Mouse (Mus musculus) liver, embryonic 15.5 days (tissue): ENCODE results near the gene Epha4. TPM values are rescaled to one million over a fixed set of nuclear protein-coding genes. Genes with fewer than 3 reads are reported as not detected.

Source experiments
- ATAC-seq: fragments of 200-750 bp; cut with Nextera tagmentation; 2 replicates; pipeline ENCODE4 v1.8.0; 2017; ENCODE audit warnings: moderate number of reproducible peaks, mild to moderate bottlenecking, moderate library complexity; ENCODE audit not compliant: insufficient read depth
- H3K27ac ChIP-seq: fragments of 300-500 bp; sonication (generic); replicated peaks from 2 replicates; pipeline ENCODE4 v1.5.1; 2015; ENCODE audit warnings: mild to moderate bottlenecking, inconsistent platforms
- H3K27me3 ChIP-seq: fragments of 300-500 bp; sonication (generic); 2 replicates; pipeline ENCODE4 v1.6.1; 2015; ENCODE audit warnings: mild to moderate bottlenecking, inconsistent platforms
- H3K36me3 ChIP-seq: fragments of 300-500 bp; sonication (generic); replicated peaks from 2 replicates; pipeline ENCODE4 v1.6.1; 2015; ENCODE audit warnings: moderate library complexity, mild to moderate bottlenecking, inconsistent platforms
- H3K4me1 ChIP-seq: fragments of 300-500 bp; sonication (generic); replicated peaks from 2 replicates; pipeline ENCODE4 v1.6.1; 2015; ENCODE audit warnings: inconsistent platforms
- H3K4me2 ChIP-seq: fragments of 300-500 bp; sonication (generic); 2 replicates; pipeline ENCODE4 v1.6.1; 2015; ENCODE audit warnings: moderate library complexity, mild to moderate bottlenecking, inconsistent platforms
- H3K4me3 ChIP-seq: fragments of 300-500 bp; sonication (generic); replicated peaks from 2 replicates; pipeline ENCODE4 v1.5.1; 2015; ENCODE audit warnings: mild to moderate bottlenecking, inconsistent platforms
- H3K9ac ChIP-seq: fragments of 300-500 bp; sonication (generic); 2 replicates; pipeline ENCODE4 v1.6.1; 2015; ENCODE audit warnings: moderate library complexity, mild to moderate bottlenecking, inconsistent platforms
- H3K9me3 ChIP-seq: fragments of 300-500 bp; sonication (generic); replicated peaks from 2 replicates; pipeline ENCODE4 v1.6.1; 2016; ENCODE audit warnings: inconsistent platforms
- WGBS: fragments of 180-500 bp; shearing (Covaris S2); methylation state at CpG from one replicate; pipeline ENCODE4 v1.1.7; 2015; ENCODE audit warnings: mixed read lengths; ENCODE audit not compliant: insufficient replicate concordance; 5-methylcytosine and 5-hydroxymethylcytosine counted together
- polyA plus RNA-seq: library from polyadenylated mRNA; unstranded; fragments of >200 nt; fragmentation: Nextera tagmentation; extraction: Ambion mirVana; gene quantifications from 2 replicates; pipeline ENCODE4 v1.2.1, GENCODE M21; 2015

Epha4 gene
- polyA plus RNA-seq, 1 experiment from 2014 or later = 0.31 TPM

- no peak overlapping the region for H3K9ac ChIP-seq
- H3K4me1 ChIP-seq = no peaks in the 10 kb centered on the region
- 59% methylated on average over 8 of the region's 8 CpGs for WGBS
- no peaks in the 10 kb centered on the region for H3K27me3 ChIP-seq
- no peak for ATAC-seq
- no peak overlapping the region for H3K27ac ChIP-seq
- no peak overlapping the region for H3K4me2 ChIP-seq
- H3K36me3 ChIP-seq = no peaks in the 10 kb centered on the region
- no peak overlapping the region for H3K4me3 ChIP-seq
- no peaks in the 10 kb centered on the region for H3K9me3 ChIP-seq
These were observed 10.2 kb upstream of the Epha4 start for GRCm38 (mm10) chr1:77525082-77525481.

GRCm38 (mm10) chr1:77523354-77523753, 8.5 kb upstream of the Epha4 start:
- no peaks in the 10 kb centered on the region for H3K36me3 ChIP-seq
- no peak overlapping the region for H3K9ac ChIP-seq
- H3K4me3 ChIP-seq = no peak overlapping the region
- no peak for ATAC-seq
- H3K4me1 ChIP-seq = no peaks in the 10 kb centered on the region
- H3K4me2 ChIP-seq = no peak overlapping the region
- no peaks in the 10 kb centered on the region for H3K27me3 ChIP-seq
- H3K9me3 ChIP-seq = no peaks in the 10 kb centered on the region
- 55% methylated on average over 2 of the region's 2 CpGs for WGBS
- no peak overlapping the region for H3K27ac ChIP-seq

- ATAC-seq = no peak
- Histone ChIP-seq H3K4me3 (no peak overlapping the region), H3K4me1 (no peaks in the 10 kb centered on the region), H3K27me3 (peaks cover 7% of the 10 kb centered on the region; the same call in 1 of the 2 replicates), H3K4me2 (no peak overlapping the region), H3K27ac (no peak overlapping the region), H3K9me3 (no peaks in the 10 kb centered on the region), H3K9ac (no peak overlapping the region), H3K36me3 (no peaks in the 10 kb centered on the region)
- 38% methylated on average over 17 of the region's 17 CpGs for WGBS
These were observed 7.0 kb upstream of the Epha4 start for GRCm38 (mm10) chr1:77521640-77522539.

GRCm38 (mm10) chr1:77518715-77519114, 3.8 kb upstream of the Epha4 start:
- Histone ChIP-seq H3K27me3 (peaks cover 38% of the 10 kb centered on the region), H3K4me2 (no peak overlapping the region), H3K4me3 (no peak overlapping the region), H3K27ac (no peak overlapping the region), H3K36me3 (no peaks in the 10 kb centered on the region), H3K9ac (no peak overlapping the region), H3K9me3 (no peaks in the 10 kb centered on the region), H3K4me1 (peaks cover 10% of the 10 kb centered on the region)
- WGBS = 39% methylated on average over 3 of the region's 3 CpGs
- no peak for ATAC-seq

- H3K27me3 ChIP-seq = peaks cover 55% of the 10 kb centered on the region
- no peak overlapping the region for H3K9ac ChIP-seq
These were observed 1.5 kb upstream of the Epha4 start for GRCm38 (mm10) chr1:77516203-77516991.

GRCm38 (mm10) chr1:77515651-77515981, 728 bp upstream of the Epha4 start:
- H3K4me3 ChIP-seq = peak overlapping the region; percentile 53
- WGBS = 2% methylated on average over 12 of the region's 12 CpGs
- no peak overlapping the region; the same call in 1 of the 2 replicates for H3K9ac ChIP-seq
- H3K27me3 ChIP-seq = peaks cover 61% of the 10 kb centered on the region
- H3K36me3 ChIP-seq = no peaks in the 10 kb centered on the region
- no peak for ATAC-seq
- peaks cover 16% of the 10 kb centered on the region for H3K4me1 ChIP-seq
- H3K27ac ChIP-seq = no peak overlapping the region
- H3K4me2 ChIP-seq = peak overlapping the region; percentile 72
- H3K9me3 ChIP-seq = no peaks in the 10 kb centered on the region

More at GRCm38 (mm10) chr1:77516203-77516991, 1.5 kb upstream of the Epha4 start:
- H3K9me3 ChIP-seq = no peaks in the 10 kb centered on the region
- no peak overlapping the region for H3K27ac ChIP-seq
- 2% methylated on average over 36 of the region's 36 CpGs for WGBS
- peaks cover 16% of the 10 kb centered on the region for H3K4me1 ChIP-seq
- peak overlapping the region; percentile 72 for H3K4me2 ChIP-seq
- no peak for ATAC-seq
- H3K36me3 ChIP-seq = no peaks in the 10 kb centered on the region
- peak overlapping the region; percentile 53 for H3K4me3 ChIP-seq

GRCm38 (mm10) chr1:77514325-77514962, 444 bp downstream of the Epha4 start:
- ATAC-seq = peak; percentile 20
- H3K9ac ChIP-seq = no peak overlapping the region
- peaks cover 16% of the 10 kb centered on the region for H3K4me1 ChIP-seq
- peak overlapping the region; percentile 53 for H3K4me3 ChIP-seq
- WGBS = under 1% methylated on average over 45 of the region's 45 CpGs
- H3K9me3 ChIP-seq = no peaks in the 10 kb centered on the region
- H3K36me3 ChIP-seq = no peaks in the 10 kb centered on the region
- peak overlapping the region; percentile 72 for H3K4me2 ChIP-seq
- H3K27me3 ChIP-seq = peaks cover 61% of the 10 kb centered on the region
- no peak overlapping the region for H3K27ac ChIP-seq

- H3K4me2 ChIP-seq = peak overlapping the region; percentile 72
- peaks cover 16% of the 10 kb centered on the region for H3K4me1 ChIP-seq
- ATAC-seq = no peak
- no peak overlapping the region for H3K9ac ChIP-seq
- no peaks in the 10 kb centered on the region for H3K36me3 ChIP-seq
- peaks cover 61% of the 10 kb centered on the region for H3K27me3 ChIP-seq
- no peaks in the 10 kb centered on the region for H3K9me3 ChIP-seq
- WGBS = under 1% methylated on average over 9 of the region's 9 CpGs
- H3K27ac ChIP-seq = no peak overlapping the region
- H3K4me3 ChIP-seq = peak overlapping the region; percentile 53
These were observed 946 bp downstream of the Epha4 start for GRCm38 (mm10) chr1:77513959-77514324.

- H3K9me3 ChIP-seq = no peaks in the 10 kb centered on the region
- H3K27ac ChIP-seq = no peak overlapping the region
- 2% methylated on average over 27 of the region's 27 CpGs for WGBS
- H3K9ac ChIP-seq = no peak overlapping the region
- no peaks in the 10 kb centered on the region for H3K36me3 ChIP-seq
- no peak for ATAC-seq
- peak overlapping the region; percentile 53 for H3K4me3 ChIP-seq
- H3K27me3 ChIP-seq = peaks cover 61% of the 10 kb centered on the region
- peak overlapping the region; percentile 72 for H3K4me2 ChIP-seq
- H3K4me1 ChIP-seq = peaks cover 16% of the 10 kb centered on the region
These were observed 1.4 kb downstream of the Epha4 start for GRCm38 (mm10) chr1:77513411-77513941.

GRCm38 (mm10) chr1:77512431-77513195, 2.3 kb downstream of the Epha4 start:
- H3K4me3 ChIP-seq = no peak overlapping the region
- H3K9ac ChIP-seq = no peak overlapping the region
- ATAC-seq = no peak
- no peaks in the 10 kb centered on the region for H3K36me3 ChIP-seq
- H3K4me2 ChIP-seq = peak overlapping the region; percentile 72; the same call in 1 of the 2 replicates
- H3K4me1 ChIP-seq = peaks cover 16% of the 10 kb centered on the region
- peaks cover 61% of the 10 kb centered on the region for H3K27me3 ChIP-seq
- H3K27ac ChIP-seq = no peak overlapping the region
- WGBS = 19% methylated on average over 20 of the region's 20 CpGs
- H3K9me3 ChIP-seq = no peaks in the 10 kb centered on the region
